Mouse (Mus musculus): Measurements from ENCODE around the gene Cyb5rl. TPM values are rescaled to one million over a fixed set of nuclear protein-coding genes. Genes with fewer than 3 reads are reported as not detected.
"Not testable (repeated sequence)": the region's sequence is repeated elsewhere in the genome, so short reads cannot be mapped to it uniquely, and the experiment has no call there.

Cyb5rl gene
- total RNA-seq, 1 experiment from 2014 or later, result 1.5 TPM

GRCm38 (mm10) chr4:107097871-107098270 is 31.1 kb downstream of the Cyb5rl start:
- no peak for ATAC-seq (replicated peaks; ENCODE audit: insufficient number of reproducible peaks, low FRiP score, low TSS enrichment, poor library complexity, severe bottlenecking)

GRCm38 (mm10) chr4:107098375-107098774 is 31.6 kb downstream of the Cyb5rl start:
- no peak for ATAC-seq (replicated peaks; ENCODE audit: insufficient number of reproducible peaks, low FRiP score, low TSS enrichment, poor library complexity, severe bottlenecking)

GRCm38 (mm10) chr4:107098791-107099525 is 32.2 kb downstream of the Cyb5rl start:
- ATAC-seq (replicated peaks; ENCODE audit: insufficient number of reproducible peaks, low FRiP score, low TSS enrichment, poor library complexity, severe bottlenecking), result no peak

- no peak for ATAC-seq (replicated peaks; ENCODE audit: insufficient number of reproducible peaks, low FRiP score, low TSS enrichment, poor library complexity, severe bottlenecking)
Measured at GRCm38 (mm10) chr4:107102220-107102619, 35.4 kb downstream of the Cyb5rl start.

GRCm38 (mm10) chr4:107106777-107107176 is 40.0 kb downstream of the Cyb5rl start:
- no peak for ATAC-seq (replicated peaks; ENCODE audit: insufficient number of reproducible peaks, low FRiP score, low TSS enrichment, poor library complexity, severe bottlenecking)

GRCm38 (mm10) chr4:107108291-107108731 is 41.5 kb downstream of the Cyb5rl start:
- ATAC-seq (replicated peaks; ENCODE audit: insufficient number of reproducible peaks, low FRiP score, low TSS enrichment, poor library complexity, severe bottlenecking), result no peak

- not testable (repeated sequence) for ATAC-seq (replicated peaks; ENCODE audit: insufficient number of reproducible peaks, low FRiP score, low TSS enrichment, poor library complexity, severe bottlenecking)
Measured at GRCm38 (mm10) chr4:107109181-107109580, 42.4 kb downstream of the Cyb5rl start.

GRCm38 (mm10) chr4:107114278-107114677 is 47.5 kb downstream of the Cyb5rl start:
- ATAC-seq (replicated peaks; ENCODE audit: insufficient number of reproducible peaks, low FRiP score, low TSS enrichment, poor library complexity, severe bottlenecking), result no peak

GRCm38 (mm10) chr4:107117741-107118385 is 51.1 kb downstream of the Cyb5rl start:
- no peak for ATAC-seq (replicated peaks; ENCODE audit: insufficient number of reproducible peaks, low FRiP score, low TSS enrichment, poor library complexity, severe bottlenecking)

- ATAC-seq (replicated peaks; ENCODE audit: insufficient number of reproducible peaks, low FRiP score, low TSS enrichment, poor library complexity, severe bottlenecking), result no peak
Measured at GRCm38 (mm10) chr4:107119056-107119455, 52.3 kb downstream of the Cyb5rl start.

GRCm38 (mm10) chr4:107120676-107121075 is 53.9 kb downstream of the Cyb5rl start:
- no peak for ATAC-seq (replicated peaks; ENCODE audit: insufficient number of reproducible peaks, low FRiP score, low TSS enrichment, poor library complexity, severe bottlenecking)

GRCm38 (mm10) chr4:107121165-107121943 is 54.6 kb downstream of the Cyb5rl start:
- ATAC-seq (replicated peaks; ENCODE audit: insufficient number of reproducible peaks, low FRiP score, low TSS enrichment, poor library complexity, severe bottlenecking), result no peak

GRCm38 (mm10) chr4:107124376-107124775 is 57.6 kb downstream of the Cyb5rl start:
- ATAC-seq (replicated peaks; ENCODE audit: insufficient number of reproducible peaks, low FRiP score, low TSS enrichment, poor library complexity, severe bottlenecking), result no peak

GRCm38 (mm10) chr4:107125101-107125500 is 58.3 kb downstream of the Cyb5rl start:
- ATAC-seq (replicated peaks; ENCODE audit: insufficient number of reproducible peaks, low FRiP score, low TSS enrichment, poor library complexity, severe bottlenecking), result no peak

GRCm38 (mm10) chr4:107126389-107126788 is 59.6 kb downstream of the Cyb5rl start:
- no peak for ATAC-seq (replicated peaks; ENCODE audit: insufficient number of reproducible peaks, low FRiP score, low TSS enrichment, poor library complexity, severe bottlenecking)

- ATAC-seq (replicated peaks; ENCODE audit: insufficient number of reproducible peaks, low FRiP score, low TSS enrichment, poor library complexity, severe bottlenecking), result no peak
Measured at GRCm38 (mm10) chr4:107126891-107127524, 60.2 kb downstream of the Cyb5rl start.

GRCm38 (mm10) chr4:107127901-107128669 is 61.3 kb downstream of the Cyb5rl start:
- ATAC-seq (replicated peaks; ENCODE audit: insufficient number of reproducible peaks, low FRiP score, low TSS enrichment, poor library complexity, severe bottlenecking), result no peak

- no peak for ATAC-seq (replicated peaks; ENCODE audit: insufficient number of reproducible peaks, low FRiP score, low TSS enrichment, poor library complexity, severe bottlenecking)
Measured at GRCm38 (mm10) chr4:107129373-107129772, 62.6 kb downstream of the Cyb5rl start.
